Mouse (Mus musculus) left cerebral cortex, adult 11 months (tissue): ENCODE data around the gene Rpl23a.
A peak's percentile ranks its signal among the peaks of the same experiment; 100 is the strongest.
"Not testable (repeated sequence)": the region's sequence is repeated elsewhere in the genome, so short reads cannot be mapped to it uniquely, and the experiment has no call there.

Experiments
- DNase-seq: peaks from one replicate; pipeline ENCODE4 v3.0.0; 2022; ENCODE audit warnings: low spot score

The Rpl23a gene

GRCm38 (mm10) chr11:78184702-78185101 is 1.3 kb upstream of the Rpl23a start:
- not testable (repeated sequence) for DNase-seq

DNA sequence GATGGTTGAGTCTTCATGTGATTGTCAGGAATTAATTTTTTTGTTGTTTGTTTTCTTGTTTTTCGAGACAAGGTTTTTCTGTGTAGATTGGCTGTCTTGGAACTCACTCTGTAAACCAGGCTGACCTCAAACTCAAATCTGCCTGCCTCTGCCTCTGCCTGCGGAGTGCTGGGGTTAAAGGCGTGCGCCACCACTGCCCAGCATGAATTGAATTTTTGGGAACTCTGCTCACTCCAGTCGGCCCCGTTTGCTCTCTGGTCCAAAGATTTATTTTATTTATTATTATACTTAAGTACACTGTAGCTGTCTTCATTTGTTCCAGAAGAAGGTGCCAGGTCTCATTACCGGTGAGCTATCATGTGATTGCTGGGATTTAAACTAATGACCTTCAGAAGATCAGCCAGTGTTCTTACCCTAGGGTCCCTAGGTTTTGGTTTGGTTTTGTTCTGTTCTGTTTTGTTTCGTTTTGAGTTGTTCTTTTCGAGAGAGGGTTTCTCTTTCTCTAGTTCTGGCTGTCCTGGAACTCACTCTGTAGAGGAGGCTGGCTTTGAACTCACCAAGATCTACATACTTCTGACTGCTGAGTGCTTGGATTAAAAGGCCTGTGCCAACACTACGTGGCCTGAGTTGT is 615 bp upstream of the Rpl23a start:
- no peak for DNase-seq

- DNase-seq = no peak
Measured at GRCm38 (mm10) chr11:78182450-78182849, 934 bp downstream of the Rpl23a start.

DNA sequence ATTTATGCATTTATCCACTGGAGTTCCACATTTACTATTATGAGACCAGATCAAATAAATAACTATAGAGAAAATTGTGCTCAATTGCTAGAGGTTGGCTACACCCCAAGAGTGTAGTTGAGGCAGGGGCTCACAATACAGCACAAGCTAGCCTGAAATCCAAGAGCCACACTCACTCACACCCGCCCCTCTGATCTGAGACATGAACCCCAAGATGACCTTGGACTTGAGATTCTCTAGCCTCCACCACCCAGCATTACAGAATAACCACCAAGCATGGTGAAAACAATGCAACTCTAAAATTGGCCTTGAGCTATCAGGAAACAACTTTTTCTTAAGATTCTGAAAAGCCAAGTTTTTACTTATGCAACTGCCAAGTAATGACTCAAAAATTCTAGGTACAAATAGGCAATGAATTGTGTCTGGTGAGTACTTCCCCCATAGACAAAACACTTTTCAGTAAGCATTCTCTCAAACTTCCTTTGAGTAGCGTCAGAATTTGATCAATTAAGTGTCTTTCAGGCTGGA is 1.5 kb downstream of the Rpl23a start:
- DNase-seq = no peak

DNA sequence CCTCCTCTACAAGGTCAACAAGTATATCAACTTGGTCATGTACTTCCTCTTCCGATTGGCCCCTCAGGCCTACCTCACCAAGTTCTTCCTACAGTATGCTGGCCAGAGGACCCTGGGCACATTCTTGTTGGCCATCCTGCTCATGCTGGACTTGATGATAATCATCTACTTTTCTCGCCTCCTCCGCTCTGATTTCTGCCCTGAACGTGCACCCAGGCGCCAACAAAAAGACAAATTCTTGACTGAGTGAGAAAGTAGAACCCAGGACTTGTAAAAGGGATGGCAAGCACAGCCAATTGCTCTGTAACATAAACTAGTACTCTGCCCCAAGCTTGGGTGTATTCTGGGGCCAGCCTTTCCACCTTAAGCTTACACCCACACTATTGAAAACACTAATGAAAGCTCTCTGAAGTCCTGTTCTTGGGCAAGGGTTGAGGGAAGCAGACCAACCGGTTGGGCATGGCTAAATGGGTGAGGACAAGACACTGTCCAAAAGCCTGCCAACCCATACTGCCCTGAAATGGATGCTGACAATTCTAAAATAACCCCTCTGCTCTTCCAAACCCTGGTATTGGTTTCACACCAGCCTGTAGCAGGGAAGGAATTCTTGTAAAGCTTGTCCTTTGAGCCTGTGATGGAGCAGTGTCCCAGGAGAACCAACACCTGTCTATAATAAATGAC is 3.2 kb downstream of the Rpl23a start:
- no peak for DNase-seq

DNA sequence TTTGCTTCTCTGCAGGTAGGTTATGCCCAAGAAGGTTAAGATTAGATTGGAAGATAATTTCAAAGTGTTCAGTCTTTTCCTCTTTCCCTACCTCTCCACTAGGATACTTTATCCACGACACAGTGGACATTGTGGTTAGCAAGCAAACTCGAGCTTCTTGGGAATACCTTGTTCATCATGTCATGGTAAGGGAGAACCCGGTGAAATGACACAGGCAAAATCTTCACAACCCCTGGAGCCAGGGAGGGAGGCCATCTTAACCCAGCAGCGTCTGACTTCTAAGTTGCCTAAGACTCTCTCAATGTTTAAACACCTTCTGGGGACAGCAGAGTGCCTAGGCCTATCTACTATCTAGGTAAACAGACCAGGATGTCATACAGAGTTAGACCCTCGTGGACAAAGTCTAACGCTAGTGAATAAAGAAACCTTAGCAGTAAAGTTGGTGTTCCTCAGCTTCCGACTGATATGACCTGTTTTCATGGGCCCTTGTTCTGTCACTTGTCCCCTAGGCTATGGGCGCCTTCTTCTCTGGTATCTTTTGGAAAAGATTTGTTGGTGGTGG is 3.9 kb downstream of the Rpl23a start:
- DNase-seq = no peak

GRCm38 (mm10) chr11:78178859-78179437 is 4.4 kb downstream of the Rpl23a start:
- DNase-seq = no peak

GRCm38 (mm10) chr11:78177903-78178858 is 5.2 kb downstream of the Rpl23a start:
- DNase-seq = peak; percentile 90

DNA sequence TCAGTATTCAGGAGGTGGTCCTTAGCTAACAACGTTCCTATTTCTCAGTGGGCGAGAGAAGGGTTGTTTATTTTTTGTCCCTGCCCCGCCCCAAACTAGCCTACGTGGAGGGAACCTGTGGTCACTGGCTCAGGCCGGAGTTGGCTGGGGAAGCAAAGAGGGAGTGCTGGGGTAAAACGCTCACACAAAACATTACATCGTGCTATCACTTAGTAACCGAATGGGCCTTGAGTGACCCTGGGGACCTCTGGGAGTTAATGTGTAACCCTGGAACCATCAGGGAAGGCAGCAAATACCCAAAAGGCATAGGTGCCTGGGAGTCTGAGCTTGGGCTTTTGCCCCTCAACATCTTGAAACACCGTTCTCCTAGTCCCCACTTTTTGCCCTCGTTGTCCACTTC is 5.9 kb downstream of the Rpl23a start:
- no peak for DNase-seq

- no peak for DNase-seq
Measured at GRCm38 (mm10) chr11:78176905-78177331, 6.5 kb downstream of the Rpl23a start.

- DNase-seq = peak; percentile 72
Measured at GRCm38 (mm10) chr11:78176402-78176862, 7.0 kb downstream of the Rpl23a start, which contains the start of the genes Nek8 and Tlcd1. Nek8 (minus strand) TSS chr11:78176675. Tlcd1 (plus strand) TSS chr11:78176711.

- no peak for DNase-seq
Measured at GRCm38 (mm10) chr11:78175771-78176401, 7.5 kb downstream of the Rpl23a start.

GRCm38 (mm10) chr11:78174506-78174905 is 8.9 kb downstream of the Rpl23a start:
- no peak for DNase-seq

DNA sequence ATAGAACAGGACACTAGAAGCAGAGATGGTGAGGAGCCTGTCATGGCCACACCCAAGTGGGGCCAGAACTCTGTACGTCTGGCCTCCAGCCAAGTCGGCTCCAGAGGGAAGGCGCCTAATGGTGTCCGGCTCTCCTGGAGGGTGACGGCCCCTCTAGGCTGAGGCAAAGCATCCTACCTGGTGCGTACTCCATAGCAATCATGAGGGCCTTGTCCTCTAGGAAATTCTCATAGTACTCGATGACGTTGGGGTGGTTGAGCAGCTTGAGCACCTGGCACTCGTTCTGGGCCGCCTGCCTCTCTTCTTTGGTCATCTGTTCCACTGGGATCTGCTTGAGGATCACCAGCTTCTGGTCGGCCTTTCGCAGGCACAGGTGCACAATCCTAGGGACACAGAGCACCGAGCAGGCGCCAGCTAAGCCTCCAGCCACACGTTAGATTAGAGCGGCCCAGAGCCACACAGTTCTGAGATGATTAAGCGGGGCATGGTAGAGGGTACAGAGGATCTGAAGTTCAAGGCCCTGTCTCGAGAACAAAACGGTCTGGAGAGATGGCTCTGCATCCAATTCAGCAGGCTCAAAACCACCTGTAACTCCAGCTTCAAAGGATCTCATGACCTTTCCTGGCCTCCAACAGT is 10.5 kb downstream of the Rpl23a start:
- no peak for DNase-seq

DNA sequence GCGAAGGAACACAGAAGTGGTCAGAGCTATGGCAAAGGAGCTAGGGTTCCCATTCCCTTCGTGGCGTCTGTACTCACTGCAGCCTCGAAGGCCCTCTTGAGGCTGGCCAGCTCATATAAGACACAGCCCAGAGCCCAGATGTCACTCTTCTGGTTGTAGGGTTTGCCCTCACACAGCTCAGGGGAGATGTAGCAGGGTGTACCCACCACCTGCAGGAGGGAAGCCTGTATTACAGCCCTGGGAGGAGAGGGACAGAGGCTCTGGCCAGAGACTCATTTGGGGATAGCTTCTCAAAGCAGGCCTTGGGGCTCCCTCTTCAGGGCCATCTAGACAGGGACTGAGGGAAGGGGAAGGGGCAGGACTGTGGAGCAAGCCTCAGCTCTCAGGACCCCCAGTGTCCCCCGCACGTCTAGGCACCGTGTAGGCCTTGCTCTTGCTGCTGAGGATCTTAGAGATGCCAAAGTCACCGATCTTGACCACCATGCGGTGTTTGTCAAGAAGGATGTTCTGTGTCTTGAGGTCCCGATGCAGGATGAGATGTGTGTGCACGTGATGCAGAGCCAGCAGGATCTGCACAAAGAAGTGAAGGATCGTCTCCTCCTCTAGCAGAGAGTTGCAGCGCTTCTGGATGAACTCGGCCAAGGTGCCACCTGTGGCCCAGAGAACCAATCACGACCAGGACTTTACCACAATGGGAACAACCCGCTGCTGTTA is 11.2 kb downstream of the Rpl23a start:
- no peak for DNase-seq

DNA sequence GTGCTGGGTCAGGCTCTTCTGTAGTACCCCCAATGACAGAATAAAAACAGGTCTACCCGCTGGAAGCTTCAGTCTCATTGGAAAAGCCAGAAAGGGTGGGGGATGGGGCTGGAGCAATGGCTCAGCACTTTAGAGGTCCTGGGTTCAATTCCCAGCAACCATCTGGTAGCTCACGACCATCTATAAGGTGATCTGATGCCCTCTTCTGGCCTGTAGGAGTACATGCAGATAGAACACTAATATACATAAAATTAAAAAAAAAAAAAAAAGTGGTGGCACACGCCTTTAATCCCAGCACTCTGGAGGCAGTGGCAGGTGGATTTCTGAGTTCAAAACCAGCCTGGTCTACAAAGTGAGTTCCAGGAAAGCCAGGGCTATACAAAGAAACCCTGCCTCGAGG is 12.1 kb downstream of the Rpl23a start:
- DNase-seq = no peak

DNA sequence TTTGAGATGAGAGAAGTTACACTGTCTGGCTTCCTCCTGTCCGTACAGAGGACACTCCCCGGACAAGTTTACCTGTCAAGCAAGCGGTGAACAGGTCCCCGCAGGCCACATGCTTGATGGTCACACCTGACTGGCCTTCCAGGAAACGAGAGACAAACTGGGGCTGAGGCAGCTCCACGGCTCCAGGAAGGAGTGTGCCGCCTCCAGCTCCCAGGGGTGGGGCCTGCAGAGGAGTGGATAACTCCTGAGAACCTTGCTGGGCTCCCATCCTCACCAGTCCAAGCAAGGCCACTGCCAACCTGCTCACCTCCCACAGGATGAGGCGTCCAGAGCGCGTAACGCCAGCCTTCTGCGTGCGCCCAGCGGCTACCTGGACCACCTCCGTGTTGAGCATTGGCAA is 13.1 kb downstream of the Rpl23a start:
- DNase-seq = no peak

DNA sequence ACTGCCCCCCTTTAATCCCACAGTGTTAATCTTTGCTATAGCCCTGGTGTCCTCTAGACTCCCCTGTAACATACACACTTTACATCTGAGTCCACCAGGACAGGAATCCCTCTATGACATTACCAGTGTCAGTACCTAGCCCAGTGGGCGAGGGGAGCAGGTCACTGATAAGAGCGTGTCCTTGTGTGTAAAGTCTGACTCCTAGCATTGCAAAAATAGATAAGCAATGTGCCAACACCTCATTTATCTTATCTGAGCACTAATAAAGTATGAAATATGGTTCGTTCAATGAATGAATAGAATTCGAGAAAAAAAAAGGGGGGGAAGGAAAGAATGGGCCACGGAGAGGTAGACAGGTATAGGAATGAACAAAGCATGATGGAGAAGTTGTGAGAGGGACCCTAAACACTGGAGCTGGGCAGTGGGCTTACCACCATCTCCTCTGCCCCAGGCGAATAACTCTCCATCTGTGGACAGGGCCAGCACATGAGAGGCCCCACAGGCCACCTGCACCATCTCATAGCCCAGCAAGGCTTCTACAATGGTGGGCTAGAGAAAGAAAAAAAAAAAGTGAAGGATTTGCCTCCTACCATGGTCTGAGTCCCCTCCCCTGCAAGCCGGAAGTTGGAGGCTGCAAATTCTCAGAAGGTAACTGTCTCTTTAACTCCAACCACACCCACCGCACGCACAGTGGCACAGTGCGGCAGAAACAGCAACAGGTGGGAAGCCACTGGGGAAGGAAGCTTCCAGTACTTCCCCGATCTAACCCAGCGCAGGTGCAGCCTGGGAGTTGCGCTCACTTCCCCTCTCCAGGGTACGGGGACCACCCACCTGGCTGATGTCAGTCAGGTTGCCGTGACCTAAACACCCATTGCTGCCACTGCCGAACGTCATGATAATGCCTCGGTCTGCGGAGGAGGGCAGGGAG is 14.6 kb downstream of the Rpl23a start:
- DNase-seq = no peak
